Mouse (Mus musculus) left cerebral cortex, adult 8-10 months (tissue): ENCODE data around the gene Pcdh20. TPM values are rescaled to one million over a fixed set of nuclear protein-coding genes. Genes with fewer than 3 reads are reported as not detected.

ENCODE experiments used
- DNase-seq, 2 experiments: peaks; one replicate each; pipeline ENCODE4 v3.0.0; 2022; ENCODE audit warnings: low spot score in 2 of 2
- total RNA-seq, 4 experiments: library from RNA; stranded (reverse); gene quantifications; 2 replicates each; pipeline ENCODE4 v1.2.4; 2022

Gene Pcdh20
- 10 to 100 TPM; 18.7 to 24.7 (median 22.4) TPM for total RNA-seq

DNA sequence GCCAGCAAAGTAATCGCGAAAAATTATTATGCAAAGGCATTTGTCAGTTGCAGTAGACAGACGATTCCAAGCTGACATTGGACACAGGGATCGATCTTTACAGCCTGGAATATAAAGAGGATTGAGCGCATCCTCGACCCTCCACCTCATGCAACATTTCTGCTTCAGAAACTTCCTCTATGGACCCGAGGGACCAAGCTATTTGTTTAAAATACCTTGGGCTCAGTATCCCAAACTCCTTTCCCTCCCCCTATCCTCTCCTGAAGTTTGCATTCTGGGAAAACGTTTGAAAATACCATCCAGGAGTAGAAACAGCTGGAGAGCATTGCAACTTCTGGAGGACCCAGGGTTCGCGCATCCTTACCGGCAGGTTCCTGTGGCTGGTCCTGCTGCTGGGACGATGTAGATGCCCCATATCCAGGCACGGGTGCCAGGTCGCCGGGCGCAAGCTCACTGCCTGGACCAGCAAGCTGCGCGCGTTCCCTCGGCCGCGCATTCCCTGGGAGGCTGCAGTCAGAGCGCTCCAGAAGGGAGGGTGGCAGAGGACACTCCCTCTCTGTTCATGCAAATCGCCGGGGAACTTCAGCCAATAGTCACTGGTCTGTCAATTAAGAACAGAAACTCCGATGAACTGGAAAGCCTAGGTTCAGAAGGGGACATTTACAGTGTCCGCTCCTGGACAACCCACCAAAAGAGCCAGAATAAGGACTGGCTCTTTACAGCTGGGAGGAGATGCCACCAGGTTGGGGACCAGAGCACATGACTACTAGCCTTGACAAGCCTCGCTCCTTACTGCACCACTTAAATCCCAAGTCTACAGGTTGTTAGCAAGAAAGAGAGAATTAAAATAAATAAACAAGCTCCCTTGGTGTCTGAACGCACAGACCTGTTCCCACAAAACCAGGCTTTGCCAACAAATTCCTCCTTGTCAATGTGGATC lies at the start of gene Pcdh20:
Gene Pcdh20 (minus strand): TSS at position 902 of the 940 bp plus-strand sequence.
- DNase-seq = peak; percentile 25 to 50

GRCm38 (mm10) chr14:88479909-88480308 lies 8.7 kb upstream of the Pcdh20 start:
- no peak for DNase-seq

DNA sequence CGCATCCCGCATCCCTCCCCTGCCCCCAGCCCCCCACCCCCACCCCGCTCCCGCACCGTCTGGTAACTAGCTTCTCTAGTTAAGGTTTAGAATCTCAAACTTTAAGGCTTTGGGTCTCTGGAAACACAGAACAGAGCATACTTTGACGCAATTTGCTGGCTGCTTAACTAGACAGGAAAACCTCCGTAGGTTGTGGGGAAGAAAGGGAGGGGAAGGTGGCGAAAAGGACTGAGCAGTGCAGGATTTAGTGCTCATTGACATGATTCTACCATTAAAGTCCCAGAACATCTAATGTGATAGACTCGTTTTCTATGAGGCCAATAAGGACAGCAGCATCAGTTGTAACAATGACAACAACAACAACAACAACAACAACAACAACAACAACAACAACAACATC lies 1.2 kb downstream of the Pcdh20 start:
- no peak for DNase-seq

- DNase-seq = no peak
Observed at GRCm38 (mm10) chr14:88469361-88469760, 1.8 kb downstream of the Pcdh20 start.

DNA sequence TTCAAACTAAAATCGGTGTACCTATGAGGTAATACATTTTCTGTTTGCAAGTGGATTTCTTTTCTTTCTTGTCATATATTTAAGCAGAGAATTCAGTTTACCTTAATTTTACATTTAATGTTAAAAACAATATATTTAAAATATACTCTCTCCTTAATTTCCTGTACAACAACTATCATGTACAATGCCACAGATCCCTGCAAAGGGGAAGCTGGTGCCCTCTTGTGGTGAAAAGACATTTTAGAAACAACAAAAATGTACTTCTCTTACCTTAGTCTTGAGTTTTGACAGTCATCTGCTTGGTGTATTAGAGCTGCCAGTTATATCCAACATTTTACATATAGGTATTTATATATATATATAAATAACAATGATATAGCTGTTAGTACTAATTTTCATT lies 4.8 kb downstream of the Pcdh20 start:
- DNase-seq = no peak

GRCm38 (mm10) chr14:88464356-88464755 lies 6.8 kb downstream of the Pcdh20 start:
- no peak for DNase-seq

- DNase-seq = no peak
Observed at GRCm38 (mm10) chr14:88463357-88463756, 7.8 kb downstream of the Pcdh20 start.

DNA sequence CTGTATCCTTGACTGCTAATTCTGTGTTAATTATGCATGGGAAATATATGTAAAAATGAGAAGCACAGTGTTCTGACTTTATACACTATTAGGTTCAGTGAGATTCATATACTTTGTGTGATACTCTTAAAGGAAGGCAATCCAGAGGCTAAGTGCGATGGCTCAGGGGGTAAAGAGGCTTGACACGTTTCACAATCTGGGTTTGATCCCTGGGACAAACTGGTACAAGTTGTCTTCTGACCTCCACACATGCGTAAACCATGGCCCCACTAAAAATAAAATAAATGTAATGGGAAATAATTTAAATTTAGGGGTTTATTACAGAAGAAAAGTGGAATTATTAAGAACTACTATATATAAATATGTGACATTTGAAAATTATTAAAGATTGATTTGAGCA lies 8.3 kb downstream of the Pcdh20 start:
- no peak for DNase-seq

GRCm38 (mm10) chr14:88460705-88461104 lies 10.5 kb downstream of the Pcdh20 start:
- no peak for DNase-seq

- DNase-seq = no peak
Observed at GRCm38 (mm10) chr14:88443304-88443703, 27.9 kb downstream of the Pcdh20 start.

DNA sequence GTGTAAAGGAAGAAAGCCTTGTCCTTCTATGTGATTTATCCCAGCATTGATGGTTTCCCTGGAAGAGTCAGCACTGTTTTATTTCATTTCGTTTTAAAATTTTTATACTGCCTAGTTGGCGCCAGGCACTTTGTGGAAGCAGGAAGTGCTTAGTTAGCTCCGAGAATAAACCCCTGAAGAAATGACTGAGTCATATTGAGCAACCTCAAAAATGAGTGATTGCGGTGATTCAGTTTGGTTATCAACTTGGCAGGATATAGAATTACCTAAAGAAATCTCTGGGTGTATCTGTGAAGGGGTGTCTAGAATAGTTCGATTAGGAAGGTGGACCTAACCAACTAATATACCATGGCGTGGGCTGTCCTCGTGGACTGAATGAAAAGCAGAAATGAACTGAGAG lies 41.8 kb downstream of the Pcdh20 start:
- no peak for DNase-seq

DNA sequence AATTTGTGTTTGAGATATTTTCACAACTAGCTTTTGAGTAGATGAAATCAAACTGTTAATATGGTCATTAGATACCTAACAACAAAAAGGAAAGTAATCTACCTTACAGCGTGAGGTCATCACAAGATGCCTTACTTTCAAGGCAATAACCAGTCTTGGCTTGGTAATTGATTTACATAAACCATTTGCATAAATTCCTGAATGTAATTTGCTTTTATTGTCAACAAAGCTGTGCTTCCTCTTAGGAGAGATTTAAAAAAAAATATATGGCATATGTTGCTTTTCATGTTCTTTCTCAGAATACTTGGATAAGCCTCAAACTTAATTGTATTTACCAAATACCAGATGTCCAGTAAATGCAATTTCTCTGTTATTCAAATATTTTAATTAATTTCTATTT lies 43.8 kb downstream of the Pcdh20 start:
- no peak for DNase-seq
